Mouse (Mus musculus) heart, embryonic 16.5 days (tissue): ENCODE results near the gene Mrps27. TPM values are rescaled to one million over a fixed set of nuclear protein-coding genes. Genes with fewer than 3 reads are reported as not detected.

ENCODE experiments used
- ATAC-seq: fragments of 200-750 bp; cut with Nextera tagmentation; replicated peaks from 2 replicates; pipeline ENCODE4 v1.8.0; 2017; ENCODE audit warnings: moderate number of reproducible peaks; ENCODE audit not compliant: insufficient read depth, low FRiP score; ENCODE audit errors: extremely low read depth
- H3K27ac ChIP-seq: fragments of 300-500 bp; sonication (generic); 2 replicates; pipeline ENCODE4 v1.5.1; 2014; ENCODE audit warnings: mild to moderate bottlenecking, low read length, control low read depth, moderate library complexity
- H3K27me3 ChIP-seq: fragments of 300-500 bp; sonication (generic); 2 replicates; pipeline ENCODE4 v1.6.1; 2014; ENCODE audit warnings: low read length, mixed read lengths; ENCODE audit not compliant: control insufficient read depth, insufficient read depth
- H3K36me3 ChIP-seq: fragments of 300-500 bp; sonication (generic); 2 replicates; pipeline ENCODE4 v1.6.1; 2014; ENCODE audit not compliant: control insufficient read depth, insufficient read depth
- H3K4me1 ChIP-seq: fragments of 300-500 bp; sonication (generic); 2 replicates; pipeline ENCODE4 v1.6.1; 2014; ENCODE audit warnings: low read length, mixed read lengths; ENCODE audit not compliant: control insufficient read depth, insufficient read depth
- H3K4me2 ChIP-seq: fragments of 300-500 bp; sonication (generic); 2 replicates; pipeline ENCODE4 v1.6.1; 2014; ENCODE audit warnings: low read depth, mild to moderate bottlenecking, control low read depth, low read length
- H3K4me3 ChIP-seq: fragments of 300-500 bp; sonication (generic); 2 replicates; pipeline ENCODE4 v1.5.1; 2014; ENCODE audit warnings: mild to moderate bottlenecking, control low read depth, low read length
- H3K9ac ChIP-seq: fragments of 300-500 bp; sonication (generic); 2 replicates; pipeline ENCODE4 v1.6.1; 2014; ENCODE audit warnings: low read length, control low read depth
- H3K9me3 ChIP-seq: fragments of 300-500 bp; sonication (generic); replicated peaks from 2 replicates; pipeline ENCODE4 v1.6.1; 2016; ENCODE audit warnings: low read length; ENCODE audit not compliant: control insufficient read depth
- WGBS: fragments of 180-500 bp; shearing (Covaris S2); extraction: QIAGEN DNeasy Blood & Tissue Kit; methylation state at CpG from one replicate; pipeline ENCODE4 v1.1.7; 2014; 5-methylcytosine and 5-hydroxymethylcytosine counted together
- polyA plus RNA-seq: library from polyadenylated mRNA; unstranded; fragments of >200 nt; fragmentation: Nextera tagmentation; extraction: Ambion mirVana; gene quantifications from 2 replicates; pipeline ENCODE4 v1.2.1, GENCODE M21; 2015

Gene Mrps27
- polyA plus RNA-seq, 1 experiment from 2014 or later = 97.0 TPM

DNA sequence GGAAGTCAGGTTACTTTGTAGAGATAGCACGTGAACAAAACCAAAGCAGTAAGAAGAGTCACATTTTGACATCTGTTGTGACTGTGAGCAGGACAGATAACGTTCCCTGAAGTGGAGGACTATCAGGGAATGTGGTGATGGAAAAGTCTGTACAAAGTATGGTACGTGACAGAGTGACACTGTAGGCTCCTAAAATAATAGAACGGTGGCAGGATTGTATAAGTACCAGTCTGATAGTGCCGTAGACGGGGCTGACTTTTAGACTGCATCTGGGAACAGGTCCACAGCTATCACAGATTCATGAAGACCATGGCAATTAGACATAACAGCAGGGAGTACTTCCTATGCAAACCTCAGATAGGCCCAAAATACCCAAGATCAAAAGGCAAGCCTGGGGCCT lies 3.1 kb upstream of the Mrps27 start:
- Histone ChIP-seq H3K4me2 (peak overlapping the region; percentile 27; the same call in 1 of the 2 replicates), H3K4me1 (peaks cover 22% of the 10 kb centered on the region), H3K4me3 (no peak overlapping the region), H3K27ac (peak overlapping the region; percentile 89), H3K9ac (no peak overlapping the region), H3K27me3 (no peaks in the 10 kb centered on the region), H3K9me3 (no peaks in the 10 kb centered on the region), H3K36me3 (peaks cover 46% of the 10 kb centered on the region)
- 39% methylated on average over 6 of the region's 6 CpGs for WGBS
- peak; percentile 67 for ATAC-seq

DNA sequence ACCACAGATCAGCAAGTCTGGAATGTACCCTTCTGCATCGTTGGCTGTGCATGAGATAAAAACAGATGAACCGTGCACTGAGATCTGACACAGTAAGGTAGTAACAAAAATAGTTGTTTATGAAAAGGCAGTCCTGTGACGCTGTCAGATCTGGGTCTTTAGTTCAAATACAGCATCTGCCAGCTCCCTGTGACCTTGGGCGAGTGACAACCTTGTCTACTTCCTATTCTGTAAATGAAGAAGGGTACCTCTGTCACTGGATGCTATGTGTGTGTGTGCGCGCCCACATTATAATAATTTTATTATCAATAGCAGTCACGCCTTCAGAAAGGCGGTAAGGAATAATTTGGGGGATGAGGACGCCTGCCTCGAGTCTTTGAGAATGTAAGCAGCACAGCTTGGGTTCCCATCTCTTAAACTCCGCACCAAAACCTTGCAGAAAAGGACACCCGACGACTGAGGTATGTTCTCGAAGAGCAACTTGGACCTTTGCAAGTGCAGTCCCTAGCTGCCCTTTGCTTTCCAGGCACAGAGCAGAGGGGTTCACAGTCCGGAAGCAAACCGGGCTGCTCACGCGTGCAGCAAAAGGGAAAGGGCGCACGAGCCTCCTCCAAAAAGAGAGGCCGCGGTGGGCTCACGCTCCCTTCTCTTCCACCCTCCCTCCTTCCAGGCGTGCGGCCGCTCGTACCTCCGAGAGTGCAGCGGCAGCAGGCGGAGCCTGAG lies 549 bp upstream of the Mrps27 start:
- peak; percentile 35 for ATAC-seq
- peaks cover 22% of the 10 kb centered on the region for H3K4me1 ChIP-seq
- H3K27me3 ChIP-seq = no peaks in the 10 kb centered on the region
- H3K36me3 ChIP-seq = peaks cover 35% of the 10 kb centered on the region
- WGBS = under 1% methylated on average over 30 of the region's 30 CpGs
- peak overlapping the region; percentile 67 for H3K4me2 ChIP-seq
- no peaks in the 10 kb centered on the region for H3K9me3 ChIP-seq
- peak overlapping the region; percentile 82 for H3K27ac ChIP-seq
- peak overlapping the region; percentile 84 for H3K9ac ChIP-seq
- peak overlapping the region; percentile 83 for H3K4me3 ChIP-seq

DNA sequence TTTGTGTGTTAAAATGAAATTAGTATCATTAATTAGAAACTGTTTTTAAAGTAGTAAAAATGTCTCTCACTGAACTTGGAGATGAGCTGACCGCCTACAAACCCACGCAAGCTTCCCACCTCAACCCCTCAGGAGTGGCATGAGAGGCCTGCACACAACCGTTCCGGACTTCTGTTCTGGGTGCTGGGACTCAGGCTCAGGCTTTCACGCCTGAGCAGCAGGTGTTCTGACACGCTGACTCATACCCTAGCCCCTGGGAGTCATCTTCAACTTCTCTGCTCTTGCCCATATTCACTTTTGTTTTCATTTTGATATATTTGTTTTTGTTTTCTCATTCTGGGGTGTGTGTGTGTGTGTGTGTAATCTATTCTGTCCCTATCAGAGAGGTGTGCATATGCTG lies 5.4 kb downstream of the Mrps27 start:
- H3K36me3 ChIP-seq = peaks cover 20% of the 10 kb centered on the region
- peaks cover 11% of the 10 kb centered on the region for H3K4me1 ChIP-seq
- no peak for ATAC-seq
- no peak overlapping the region for H3K27ac ChIP-seq
- H3K4me2 ChIP-seq = no peak overlapping the region
- no peaks in the 10 kb centered on the region for H3K9me3 ChIP-seq
- no peak overlapping the region for H3K4me3 ChIP-seq
- 87% methylated on average over 6 of the region's 6 CpGs for WGBS
- H3K9ac ChIP-seq = no peak overlapping the region
- no peaks in the 10 kb centered on the region for H3K27me3 ChIP-seq

DNA sequence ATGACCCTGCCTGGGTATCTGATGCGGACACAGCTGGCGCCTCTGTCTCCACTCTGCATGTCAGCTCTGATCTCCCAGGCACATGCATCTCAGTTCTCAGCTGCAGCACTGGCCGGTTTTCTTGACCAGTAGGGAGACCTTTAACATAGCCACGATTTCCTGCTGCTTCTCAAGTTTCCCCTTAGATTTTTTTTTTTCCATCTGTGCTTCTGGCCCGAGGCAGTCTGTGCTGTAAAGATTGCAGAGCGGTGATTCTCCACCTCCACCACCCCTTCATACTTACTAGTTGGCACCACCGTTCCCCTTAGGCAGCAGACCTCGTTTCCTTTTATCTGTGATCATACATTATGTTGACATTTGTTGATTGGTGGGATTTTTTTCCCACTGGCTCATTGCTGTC lies 6.6 kb downstream of the Mrps27 start:
- Histone ChIP-seq H3K9ac (no peak overlapping the region), H3K27ac (no peak overlapping the region), H3K9me3 (no peaks in the 10 kb centered on the region), H3K4me1 (peaks cover 6% of the 10 kb centered on the region; the same call in 1 of the 2 replicates), H3K27me3 (no peaks in the 10 kb centered on the region), H3K4me3 (no peak overlapping the region), H3K36me3 (peaks cover 22% of the 10 kb centered on the region), H3K4me2 (no peak overlapping the region)
- 59% methylated on average over 8 of the region's 8 CpGs for WGBS
- no peak for ATAC-seq

DNA sequence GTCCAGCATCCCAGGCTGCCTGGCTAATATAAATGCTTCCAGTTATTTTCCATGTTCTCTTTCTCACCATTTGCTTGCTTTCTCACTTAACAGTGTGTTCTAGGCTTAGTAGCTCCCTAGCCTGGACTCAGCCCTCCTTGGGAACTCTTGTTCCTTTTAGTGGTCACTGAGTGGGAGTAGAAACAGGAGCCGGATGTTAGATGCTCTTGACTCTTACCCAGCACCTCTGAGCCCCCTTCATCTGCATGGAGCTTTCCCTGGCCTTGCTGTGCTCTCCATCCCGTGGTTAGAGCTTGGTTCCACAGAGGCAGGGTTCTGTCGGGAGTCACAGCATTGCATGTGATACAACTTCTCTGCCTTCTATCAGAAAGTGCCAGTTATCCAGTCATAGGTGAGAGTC lies 7.0 kb downstream of the Mrps27 start:
- Histone ChIP-seq H3K27me3 (no peaks in the 10 kb centered on the region), H3K36me3 (peaks cover 22% of the 10 kb centered on the region), H3K4me2 (no peak overlapping the region), H3K4me3 (no peak overlapping the region), H3K4me1 (peaks cover 6% of the 10 kb centered on the region; the same call in 1 of the 2 replicates), H3K9me3 (no peaks in the 10 kb centered on the region), H3K27ac (no peak overlapping the region), H3K9ac (no peak overlapping the region)
- 77% methylated on average over 3 of the region's 3 CpGs for WGBS
- no peak for ATAC-seq

DNA sequence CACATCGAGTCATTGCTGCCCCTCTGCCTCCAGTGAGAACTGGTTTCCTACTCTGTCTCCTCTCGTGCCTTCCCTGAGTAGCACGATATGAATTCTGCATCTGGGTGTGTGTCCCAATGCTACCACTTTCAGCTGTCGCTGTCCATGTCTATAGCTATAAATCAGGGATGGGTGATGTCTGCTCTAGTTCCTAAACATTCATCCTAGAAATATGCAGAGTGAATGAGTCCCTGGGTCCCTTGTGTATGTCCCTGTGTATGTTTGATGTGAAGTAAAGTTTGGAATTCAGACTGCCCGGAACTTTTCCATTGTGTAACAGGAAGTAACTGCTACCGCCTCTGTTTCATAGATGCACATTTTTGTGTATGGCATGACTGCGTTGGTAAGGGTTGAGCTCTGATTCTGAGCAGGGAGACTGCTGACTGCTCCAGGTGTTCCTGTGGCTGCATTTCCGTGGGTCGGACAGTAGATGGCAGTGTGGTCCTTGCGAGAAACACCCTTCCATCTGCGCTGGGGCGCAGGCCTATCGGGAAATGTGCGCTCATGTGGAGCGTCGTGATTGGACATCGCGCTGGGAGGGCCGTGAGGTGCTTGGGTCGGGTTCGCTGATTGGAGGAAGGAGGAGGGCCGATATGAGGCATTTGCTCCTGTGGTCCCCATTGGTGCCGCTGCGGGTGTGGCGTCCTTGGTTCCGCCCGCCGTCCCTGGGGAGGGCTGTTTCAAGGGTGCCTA lies 8.3 kb downstream of the Mrps27 start:
- whole genome bisulfite sequencing = 10% methylated on average over 28 of the region's 28 CpGs
- H3K36me3 ChIP-seq = peaks cover 22% of the 10 kb centered on the region
- peak; percentile 100 for ATAC-seq
- peak overlapping the region; percentile 87 for H3K27ac ChIP-seq
- no peaks in the 10 kb centered on the region for H3K9me3 ChIP-seq
- no peaks in the 10 kb centered on the region for H3K27me3 ChIP-seq
- H3K9ac ChIP-seq = peak overlapping the region; percentile 75
- H3K4me1 ChIP-seq = peaks cover 6% of the 10 kb centered on the region; the same call in 1 of the 2 replicates
- H3K4me2 ChIP-seq = peak overlapping the region; percentile 69
- peak overlapping the region; percentile 61 for H3K4me3 ChIP-seq

DNA sequence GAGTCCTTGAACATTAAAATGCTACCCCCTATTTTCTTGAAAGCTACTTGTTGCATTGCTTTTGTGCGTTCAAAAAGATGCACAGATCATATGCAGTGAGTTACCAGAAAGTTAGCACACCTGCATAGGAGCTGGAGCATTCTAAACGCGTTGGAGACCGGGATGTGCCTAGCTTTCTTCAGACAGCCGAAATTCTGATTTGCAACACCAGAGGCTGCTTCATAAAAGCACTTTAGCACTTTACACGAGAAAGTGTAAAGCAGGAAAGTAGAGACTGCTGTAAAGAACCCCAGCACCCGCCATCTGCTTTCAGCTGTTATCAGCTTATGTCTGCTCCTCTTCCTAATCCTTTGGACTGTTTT lies 8.9 kb downstream of the Mrps27 start:
- H3K27me3 ChIP-seq = no peaks in the 10 kb centered on the region
- no peak; the same call in 1 of the 2 replicates for ATAC-seq
- WGBS = 6% methylated on average over 7 of the region's 7 CpGs

DNA sequence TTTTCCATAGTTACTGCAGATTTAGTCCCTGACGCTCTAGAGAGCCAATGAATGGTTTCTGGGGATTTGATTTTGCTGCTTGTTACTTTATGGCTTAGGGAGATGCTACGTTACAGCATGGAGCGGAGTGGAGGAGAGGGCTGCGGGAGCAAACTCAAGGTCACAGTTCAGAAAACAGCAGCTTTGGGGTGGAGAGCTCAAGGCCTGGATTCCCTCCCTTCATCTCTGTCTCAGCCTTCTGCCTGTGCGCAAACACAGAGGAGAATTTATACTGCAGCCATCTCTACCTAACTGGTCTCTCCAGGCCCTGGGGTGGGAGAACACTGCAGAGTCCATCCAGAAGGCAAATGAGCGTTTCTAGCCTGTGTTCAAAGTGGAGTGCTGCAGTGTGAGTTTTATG lies 10.5 kb downstream of the Mrps27 start:
- Histone ChIP-seq H3K9me3 (no peaks in the 10 kb centered on the region), H3K36me3 (peaks cover 24% of the 10 kb centered on the region), H3K4me1 (peaks cover 6% of the 10 kb centered on the region; the same call in 1 of the 2 replicates), H3K27me3 (no peaks in the 10 kb centered on the region), H3K9ac (no peak overlapping the region), H3K4me3 (no peak overlapping the region), H3K27ac (no peak overlapping the region), H3K4me2 (no peak overlapping the region)
- 87% methylated on average over 6 of the region's 6 CpGs for WGBS
- no peak for ATAC-seq

More for the DNA sequence above, 8.9 kb downstream of the Mrps27 start:
- Histone ChIP-seq H3K9me3 (no peaks in the 10 kb centered on the region), H3K9ac (peak overlapping the region; percentile 75), H3K4me3 (peak overlapping the region; percentile 61), H3K27ac (peak overlapping the region; percentile 87), H3K4me2 (peak overlapping the region; percentile 69), H3K4me1 (peaks cover 6% of the 10 kb centered on the region; the same call in 1 of the 2 replicates), H3K36me3 (peaks cover 18% of the 10 kb centered on the region)

DNA sequence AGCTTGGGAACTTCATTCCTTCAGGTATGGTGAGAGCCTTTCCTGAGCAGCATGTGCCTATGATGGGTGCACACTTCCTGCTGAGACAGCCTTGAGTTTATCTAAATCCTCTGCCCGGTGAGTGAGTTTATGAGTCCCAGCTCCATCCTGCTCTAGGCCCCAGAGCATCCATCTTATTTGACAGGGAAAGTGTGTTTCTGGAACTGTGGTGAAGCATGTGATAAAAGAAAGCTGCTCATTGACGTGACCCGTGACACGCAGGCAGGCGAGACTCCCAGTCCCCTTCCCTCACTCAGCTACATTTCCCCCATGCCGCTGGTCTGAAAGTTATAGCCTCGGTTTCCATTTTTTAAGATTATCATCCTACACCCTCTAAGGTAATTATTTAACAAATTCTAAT lies 11.3 kb downstream of the Mrps27 start:
- no peak for ATAC-seq
- H3K4me3 ChIP-seq = no peak overlapping the region
- peaks cover 6% of the 10 kb centered on the region; the same call in 1 of the 2 replicates for H3K4me1 ChIP-seq
- H3K4me2 ChIP-seq = no peak overlapping the region
- H3K27ac ChIP-seq = no peak overlapping the region
- no peaks in the 10 kb centered on the region for H3K9me3 ChIP-seq
- peaks cover 22% of the 10 kb centered on the region for H3K36me3 ChIP-seq
- 61% methylated on average over 7 of the region's 7 CpGs for WGBS
- no peak overlapping the region for H3K9ac ChIP-seq
- H3K27me3 ChIP-seq = no peaks in the 10 kb centered on the region
